Mouse (Mus musculus) cerebellum, adult (tissue): Measurements from ENCODE around the gene Asap3.

ENCODE experiments used
- ATAC-seq: cut with Nextera tagmentation; 2 replicates; pipeline ENCODE4 v1.9.2; 2017; ENCODE audit warnings: mild to moderate bottlenecking, moderate library complexity, mixed read lengths; ENCODE audit not compliant: insufficient number of reproducible peaks, low FRiP score, low TSS enrichment

The Asap3 gene

GRCm38 (mm10) chr4:136248464-136249331 lies 42.5 kb downstream of the Asap3 start:
- ATAC-seq: no peak

- ATAC-seq: no peak
Observed at GRCm38 (mm10) chr4:136249332-136249647, 43.1 kb downstream of the Asap3 start.

GRCm38 (mm10) chr4:136249780-136250179 lies 43.6 kb downstream of the Asap3 start:
- no peak for ATAC-seq

GRCm38 (mm10) chr4:136255919-136256318 lies 49.8 kb downstream of the Asap3 start:
- ATAC-seq: no peak

- no peak for ATAC-seq
Observed at GRCm38 (mm10) chr4:136256696-136257095, 50.5 kb downstream of the Asap3 start.

- ATAC-seq: no peak
Observed at GRCm38 (mm10) chr4:136259916-136260315, 53.8 kb downstream of the Asap3 start.

- ATAC-seq: no peak; the same call in 1 of the 2 replicates
Observed at GRCm38 (mm10) chr4:136260491-136261180, 54.5 kb downstream of the Asap3 start.

- no peak for ATAC-seq
Observed at GRCm38 (mm10) chr4:136261912-136262311, 55.7 kb downstream of the Asap3 start.

GRCm38 (mm10) chr4:136263555-136263954 lies 57.4 kb downstream of the Asap3 start:
- no peak for ATAC-seq

- ATAC-seq: no peak
Observed at GRCm38 (mm10) chr4:136266716-136267343, 60.7 kb downstream of the Asap3 start.

GRCm38 (mm10) chr4:136268912-136269311 lies 62.7 kb downstream of the Asap3 start:
- no peak for ATAC-seq

- no peak for ATAC-seq
Observed at GRCm38 (mm10) chr4:136270648-136271047, 64.5 kb downstream of the Asap3 start.

- ATAC-seq: no peak
Observed at GRCm38 (mm10) chr4:136281097-136281496, 74.9 kb downstream of the Asap3 start.

- no peak for ATAC-seq
Observed at GRCm38 (mm10) chr4:136281611-136282010, 75.4 kb downstream of the Asap3 start.

- no peak for ATAC-seq
Observed at GRCm38 (mm10) chr4:136282621-136283480, 76.7 kb downstream of the Asap3 start.

GRCm38 (mm10) chr4:136283783-136284182 lies 77.6 kb downstream of the Asap3 start:
- ATAC-seq: no peak

GRCm38 (mm10) chr4:136284455-136284854 lies 78.3 kb downstream of the Asap3 start, which contains the start of gene Zfp46:
Gene Zfp46, plus strand, starts transcription at chr4:136284683.
- no peak for ATAC-seq

- ATAC-seq: no peak
Observed at GRCm38 (mm10) chr4:136284891-136285290, 78.7 kb downstream of the Asap3 start.

- peak; percentile 98 for ATAC-seq
Observed at GRCm38 (mm10) chr4:136285348-136285810, 79.2 kb downstream of the Asap3 start.

GRCm38 (mm10) chr4:136285811-136286371 lies 79.7 kb downstream of the Asap3 start:
- peak; percentile 89 for ATAC-seq
